Mouse (Mus musculus) forebrain, embryonic 13.5 days (tissue): ENCODE results near the gene Pfn4. TPM values are rescaled to one million over a fixed set of nuclear protein-coding genes. Genes with fewer than 3 reads are reported as not detected.
"Not testable (repeated sequence)": the region's sequence is repeated elsewhere in the genome, so short reads cannot be mapped to it uniquely, and the experiment has no call there.

Source experiments
- ATAC-seq: fragments of 200-750 bp; cut with Nextera tagmentation; 2 replicates; pipeline ENCODE4 v1.8.0; 2017
- H3K27ac ChIP-seq: fragments of 300-500 bp; sonication (generic); 2 replicates; pipeline ENCODE4 v1.5.1; 2015; ENCODE audit warnings: inconsistent platforms, mild to moderate bottlenecking, moderate library complexity
- H3K27me3 ChIP-seq: fragments of 300-500 bp; sonication (generic); 2 replicates; pipeline ENCODE4 v1.6.1; 2015; ENCODE audit warnings: mild to moderate bottlenecking, inconsistent platforms
- H3K36me3 ChIP-seq: fragments of 300-500 bp; sonication (generic); 2 replicates; pipeline ENCODE4 v1.6.1; 2015; ENCODE audit warnings: mild to moderate bottlenecking, inconsistent platforms; ENCODE audit not compliant: poor library complexity, severe bottlenecking
- H3K4me1 ChIP-seq: fragments of 300-500 bp; sonication (generic); 2 replicates; pipeline ENCODE4 v1.6.1; 2015; ENCODE audit warnings: inconsistent platforms
- H3K4me2 ChIP-seq: fragments of 300-500 bp; sonication (generic); 2 replicates; pipeline ENCODE4 v1.6.1; 2015; ENCODE audit warnings: inconsistent platforms, mild to moderate bottlenecking, moderate library complexity
- H3K4me3 ChIP-seq: fragments of 300-500 bp; sonication (generic); 2 replicates; pipeline ENCODE4 v1.5.1; 2015; ENCODE audit warnings: mild to moderate bottlenecking, inconsistent platforms
- H3K9ac ChIP-seq: fragments of 300-500 bp; sonication (generic); 2 replicates; pipeline ENCODE4 v1.6.1; 2015; ENCODE audit warnings: mild to moderate bottlenecking, inconsistent platforms
- H3K9me3 ChIP-seq: fragments of 300-500 bp; sonication (generic); replicated peaks from 2 replicates; pipeline ENCODE4 v1.6.1; 2016; ENCODE audit warnings: inconsistent platforms
- WGBS: fragments of 180-500 bp; shearing (Covaris S2); methylation state at CpG from one replicate; pipeline ENCODE4 v1.1.7; 2015; 5-methylcytosine and 5-hydroxymethylcytosine counted together
- polyA plus RNA-seq: library from polyadenylated mRNA; unstranded; fragments of >200 nt; fragmentation: Nextera tagmentation; extraction: Ambion mirVana; gene quantifications from 2 replicates; pipeline ENCODE4 v1.2.1, GENCODE M21; 2015

The Pfn4 gene
- polyA plus RNA-seq: 8.0 and 8.5 TPM in 2 replicates

GRCm38 (mm10) chr12:4768492-4769332, at the start of gene Pfn4, which contains the start of gene Fam228b:
Gene Pfn4 (plus strand): TSS chr12:4769022.
Gene Fam228b (minus strand): TSS chr12:4769267.
- peaks cover 5% of the 10 kb centered on the region; the same call in 1 of the 2 replicates for H3K4me1 ChIP-seq
- no peaks in the 10 kb centered on the region for H3K27me3 ChIP-seq
- no peaks in the 10 kb centered on the region for H3K36me3 ChIP-seq
- H3K27ac ChIP-seq: peak within 1 kb of the TSS; percentile 97
- peak within 1 kb of the TSS; percentile 84 for H3K9ac ChIP-seq
- WGBS: under 1% methylated on average over 61 of the region's 61 CpGs
- H3K9me3 ChIP-seq: no peaks in the 10 kb centered on the region
- peak within 1 kb of the TSS; percentile 71 for H3K4me2 ChIP-seq
- H3K4me3 ChIP-seq: peak within 1 kb of the TSS; percentile 69
- ATAC-seq: peak; percentile 99

- H3K27me3 ChIP-seq: no peaks in the 10 kb centered on the region
- H3K4me1 ChIP-seq: no peaks in the 10 kb centered on the region
- no peaks in the 10 kb centered on the region for H3K36me3 ChIP-seq
- no peak overlapping the region for H3K4me2 ChIP-seq
- H3K27ac ChIP-seq: no peak overlapping the region
- 88% methylated on average over 13 of the region's 13 CpGs for WGBS
- no peak for ATAC-seq
- H3K4me3 ChIP-seq: no peak overlapping the region
- H3K9ac ChIP-seq: no peak overlapping the region
- no peaks in the 10 kb centered on the region for H3K9me3 ChIP-seq
Observed at GRCm38 (mm10) chr12:4719066-4719761, 49.6 kb upstream of the Pfn4 start.

GRCm38 (mm10) chr12:4719762-4720754, 48.8 kb upstream of the Pfn4 start:
- Histone ChIP-seq H3K4me3 (no peak overlapping the region), H3K4me2 (no peak overlapping the region), H3K27ac (no peak overlapping the region), H3K9ac (no peak overlapping the region), H3K27me3 (no peaks in the 10 kb centered on the region), H3K36me3 (no peaks in the 10 kb centered on the region), H3K4me1 (no peaks in the 10 kb centered on the region), H3K9me3 (no peaks in the 10 kb centered on the region)
- ATAC-seq: no peak
- 77% methylated on average over 17 of the region's 17 CpGs for WGBS

DNA sequence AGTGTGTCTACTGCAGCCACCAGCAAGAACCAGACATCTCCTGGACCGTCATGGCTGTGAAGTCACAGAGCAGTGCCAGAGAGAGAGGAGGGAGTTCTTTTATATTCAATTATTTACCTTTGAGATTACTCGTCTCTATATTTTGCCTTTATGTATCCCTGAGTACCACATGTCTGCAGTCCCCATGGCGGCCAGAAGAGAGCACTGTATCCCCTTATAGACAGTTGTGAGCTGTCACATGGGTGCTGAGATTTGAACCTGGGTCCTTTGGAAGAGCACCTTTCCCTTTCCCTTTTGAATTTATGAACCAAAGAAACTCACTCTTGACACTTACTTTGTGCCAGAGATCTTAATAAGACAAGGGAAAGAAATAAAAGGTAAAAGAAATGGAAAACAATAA, 39.7 kb upstream of the Pfn4 start:
- H3K27me3 ChIP-seq: no peaks in the 10 kb centered on the region
- no peaks in the 10 kb centered on the region for H3K36me3 ChIP-seq
- 88% methylated on average over 3 of the region's 3 CpGs for WGBS
- no peak overlapping the region for H3K4me2 ChIP-seq
- no peak overlapping the region for H3K27ac ChIP-seq
- no peak for ATAC-seq
- no peaks in the 10 kb centered on the region for H3K4me1 ChIP-seq
- H3K9me3 ChIP-seq: 0 out of 2 replicates have a peak, but pooled peaks cover 2% of the 10 kb centered on the region
- H3K4me3 ChIP-seq: no peak overlapping the region
- H3K9ac ChIP-seq: no peak overlapping the region

- Histone ChIP-seq H3K4me1 (no peaks in the 10 kb centered on the region), H3K4me2 (no peak overlapping the region), H3K27ac (no peak overlapping the region), H3K4me3 (no peak overlapping the region), H3K9me3 (0 out of 2 replicates have a peak, but pooled peaks cover 2% of the 10 kb centered on the region), H3K27me3 (no peaks in the 10 kb centered on the region), H3K36me3 (no peaks in the 10 kb centered on the region), H3K9ac (no peak overlapping the region)
- ATAC-seq: no peak
- WGBS: 76% methylated on average over 4 of the region's 4 CpGs
Observed at GRCm38 (mm10) chr12:4731629-4732028, 37.2 kb upstream of the Pfn4 start.

GRCm38 (mm10) chr12:4732332-4732731, 36.5 kb upstream of the Pfn4 start:
- H3K27me3 ChIP-seq: no peaks in the 10 kb centered on the region
- no peak for ATAC-seq
- no peak overlapping the region for H3K27ac ChIP-seq
- H3K36me3 ChIP-seq: no peaks in the 10 kb centered on the region
- no peak overlapping the region for H3K4me3 ChIP-seq
- H3K9ac ChIP-seq: no peak overlapping the region
- 70% methylated on average over 4 of the region's 4 CpGs for WGBS
- H3K4me2 ChIP-seq: no peak overlapping the region
- 0 out of 2 replicates have a peak, but pooled peaks cover 2% of the 10 kb centered on the region for H3K9me3 ChIP-seq
- no peaks in the 10 kb centered on the region for H3K4me1 ChIP-seq

GRCm38 (mm10) chr12:4738031-4738576, 30.7 kb upstream of the Pfn4 start, which contains the start of gene Fam228a:
Gene Fam228a (minus strand): TSS chr12:4738430.
- no peaks in the 10 kb centered on the region for H3K36me3 ChIP-seq
- H3K27ac ChIP-seq: no peak within 1 kb of the TSS
- H3K9ac ChIP-seq: no peak within 1 kb of the TSS
- no peak for ATAC-seq
- no peaks in the 10 kb centered on the region for H3K27me3 ChIP-seq
- no peaks in the 10 kb centered on the region for H3K9me3 ChIP-seq
- H3K4me2 ChIP-seq: no peak within 1 kb of the TSS
- no peak within 1 kb of the TSS for H3K4me3 ChIP-seq
- 83% methylated on average over 18 of the region's 18 CpGs for WGBS
- H3K4me1 ChIP-seq: no peaks in the 10 kb centered on the region

GRCm38 (mm10) chr12:4740823-4741222, 28.0 kb upstream of the Pfn4 start:
- ATAC-seq: no peak
- no peaks in the 10 kb centered on the region for H3K27me3 ChIP-seq
- no peaks in the 10 kb centered on the region for H3K36me3 ChIP-seq
- no peak overlapping the region for H3K4me3 ChIP-seq
- H3K9me3 ChIP-seq: no peaks in the 10 kb centered on the region
- no peak overlapping the region for H3K27ac ChIP-seq
- 79% methylated on average over 7 of the region's 7 CpGs for WGBS
- no peaks in the 10 kb centered on the region for H3K4me1 ChIP-seq
- H3K4me2 ChIP-seq: no peak overlapping the region
- no peak overlapping the region for H3K9ac ChIP-seq

DNA sequence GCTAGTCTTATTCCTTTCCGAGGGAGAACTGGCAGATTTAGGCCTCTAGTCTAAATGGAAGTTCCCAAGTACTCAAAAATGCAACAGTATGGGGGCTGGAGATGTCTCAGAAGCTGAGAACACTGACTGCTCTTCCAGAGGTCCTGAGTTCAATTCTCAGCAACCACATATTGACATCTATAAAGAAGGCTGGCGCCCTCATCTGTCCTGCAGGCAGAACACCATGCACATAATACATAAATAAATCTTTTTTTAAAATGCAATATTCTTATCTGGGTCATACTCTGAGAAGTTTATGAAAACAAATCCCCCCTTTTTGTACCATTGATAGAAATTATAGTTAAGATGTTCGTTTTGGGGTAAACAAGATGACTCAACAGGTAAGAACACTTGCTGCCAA, 26.6 kb upstream of the Pfn4 start:
- 89% methylated on average over 3 of the region's 3 CpGs for WGBS
- H3K9ac ChIP-seq: no peak overlapping the region
- H3K4me2 ChIP-seq: no peak overlapping the region
- ATAC-seq: no peak
- no peak overlapping the region for H3K4me3 ChIP-seq
- H3K9me3 ChIP-seq: no peaks in the 10 kb centered on the region
- no peaks in the 10 kb centered on the region for H3K27me3 ChIP-seq
- H3K4me1 ChIP-seq: no peaks in the 10 kb centered on the region
- H3K36me3 ChIP-seq: no peaks in the 10 kb centered on the region
- no peak overlapping the region for H3K27ac ChIP-seq

- Histone ChIP-seq H3K36me3 (no peaks in the 10 kb centered on the region), H3K9me3 (no peaks in the 10 kb centered on the region), H3K27ac (no peak overlapping the region), H3K4me1 (no peaks in the 10 kb centered on the region), H3K4me3 (no peak overlapping the region), H3K27me3 (no peaks in the 10 kb centered on the region), H3K9ac (no peak overlapping the region), H3K4me2 (no peak overlapping the region)
- WGBS: 90% methylated on average over 10 of the region's 10 CpGs
- no peak for ATAC-seq
Observed at GRCm38 (mm10) chr12:4744486-4744885, 24.3 kb upstream of the Pfn4 start.

DNA sequence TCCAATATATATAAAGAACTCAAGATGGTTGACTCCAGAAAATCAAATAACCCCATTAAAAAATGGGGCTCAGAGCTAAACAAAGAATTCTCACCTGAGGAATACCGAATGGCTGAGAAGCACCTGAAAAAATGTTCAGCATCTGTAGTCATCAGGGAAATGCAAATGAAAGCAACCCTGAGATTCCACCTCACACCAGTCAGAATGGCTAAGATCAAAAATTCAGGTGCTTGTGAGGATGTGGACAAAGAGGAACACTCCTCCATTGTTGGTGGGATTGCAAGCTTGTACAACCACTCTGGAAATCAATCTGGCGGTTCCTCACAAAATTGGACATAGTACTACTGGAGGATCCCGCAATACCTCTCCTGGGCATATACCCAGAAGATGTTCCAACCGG, 14.4 kb upstream of the Pfn4 start:
- not testable (repeated sequence) for ATAC-seq, H3K36me3 ChIP-seq, H3K9ac ChIP-seq, H3K4me1 ChIP-seq, H3K27me3 ChIP-seq, H3K4me2 ChIP-seq, H3K27ac ChIP-seq, H3K9me3 ChIP-seq, H3K4me3 ChIP-seq
- 93% methylated on average over 4 of the region's 4 CpGs for WGBS
